Mouse (Mus musculus): Measurements from ENCODE around the gene Slc30a10. TPM values are rescaled to one million over a fixed set of nuclear protein-coding genes. Genes with fewer than 3 reads are reported as not detected.

Slc30a10 gene
- polyA plus RNA-seq, 1 experiment: 12.0 TPM

GRCm38 (mm10) chr1:185454955-185455701, 480 bp downstream of the Slc30a10 start:
- H3K4me1 ChIP-seq (ENCODE audit: control insufficient read depth, insufficient read depth, low read length): peaks cover 3% of the 10 kb centered on the region; the same call in 1 of the 2 replicates
- TF ChIP-seq CTCF (IDR thresholded peaks at IDR 0.05; ENCODE audit: extremely low read depth, insufficient read depth, low read length): no peak
- TF ChIP-seq POLR2A (IDR thresholded peaks at IDR 0.05; ENCODE audit: extremely low read depth, insufficient read depth, low read length): no peak
- H3K4me3 ChIP-seq (ENCODE audit: insufficient read depth, low read length): peak overlapping the region; percentile 63
- H3K27ac ChIP-seq (ENCODE audit: insufficient read depth, low read length): no peak overlapping the region

DNA sequence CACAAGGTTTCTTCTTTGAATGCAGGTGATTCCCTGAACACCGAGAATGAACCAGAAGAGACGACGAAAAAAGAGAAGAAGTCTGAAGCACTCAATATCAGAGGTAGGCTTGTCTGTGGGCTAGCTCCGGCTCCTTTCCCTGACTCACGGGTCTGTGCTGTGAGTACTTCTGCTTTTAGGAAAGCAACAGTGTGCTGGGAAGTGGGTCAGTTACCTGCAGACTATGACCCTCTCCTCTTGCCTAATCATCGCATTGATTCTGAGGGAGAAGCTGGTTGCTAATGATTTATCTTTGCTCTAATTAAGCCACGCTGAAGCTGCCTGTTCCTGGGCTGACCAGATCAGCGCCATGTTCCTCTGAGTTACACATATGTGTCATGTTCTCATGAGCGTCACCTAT, 1.7 kb downstream of the Slc30a10 start:
- Histone ChIP-seq H3K4me1 (ENCODE audit: control insufficient read depth, insufficient read depth, low read length) (peaks cover 3% of the 10 kb centered on the region; the same call in 1 of the 2 replicates), H3K4me3 (ENCODE audit: insufficient read depth, low read length) (peak overlapping the region; percentile 63; the same call in 1 of the 2 replicates), H3K27ac (ENCODE audit: insufficient read depth, low read length) (no peak overlapping the region)
- TF ChIP-seq CTCF (IDR thresholded peaks at IDR 0.05; ENCODE audit: extremely low read depth, insufficient read depth, low read length) (no peak), POLR2A (IDR thresholded peaks at IDR 0.05; ENCODE audit: extremely low read depth, insufficient read depth, low read length) (no peak)

- Histone ChIP-seq H3K27ac (ENCODE audit: insufficient read depth, low read length) (no peak overlapping the region), H3K4me1 (ENCODE audit: control insufficient read depth, insufficient read depth, low read length) (peaks cover 3% of the 10 kb centered on the region; the same call in 1 of the 2 replicates), H3K4me3 (ENCODE audit: insufficient read depth, low read length) (no peak overlapping the region)
- TF ChIP-seq CTCF (IDR thresholded peaks at IDR 0.05; ENCODE audit: extremely low read depth, insufficient read depth, low read length) (no peak), POLR2A (IDR thresholded peaks at IDR 0.05; ENCODE audit: extremely low read depth, insufficient read depth, low read length) (no peak)
These were observed 5.4 kb downstream of the Slc30a10 start for GRCm38 (mm10) chr1:185460096-185460495.

DNA sequence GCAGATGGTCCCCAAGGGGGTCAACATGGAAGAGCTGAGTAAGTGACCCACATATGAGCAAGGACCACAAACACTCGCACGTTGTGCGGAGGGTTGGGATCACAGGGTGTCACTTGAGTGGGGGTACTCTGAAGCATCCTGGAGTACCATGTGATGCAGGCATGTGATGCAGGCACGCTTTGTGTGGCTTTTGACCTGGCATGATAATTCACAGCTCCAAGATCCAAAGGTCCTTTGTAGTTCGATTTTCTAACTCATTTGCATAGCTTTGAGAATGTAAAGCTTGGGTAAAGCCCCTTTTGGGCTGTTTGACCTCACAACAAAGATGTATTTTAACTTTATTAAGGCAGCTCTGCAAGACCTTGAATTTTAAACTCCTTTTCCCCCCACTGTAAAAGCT, 8.2 kb downstream of the Slc30a10 start:
- H3K4me3 ChIP-seq (ENCODE audit: insufficient read depth, low read length): no peak overlapping the region
- no peak overlapping the region for H3K27ac ChIP-seq (ENCODE audit: insufficient read depth, low read length)
- H3K4me1 ChIP-seq (ENCODE audit: control insufficient read depth, insufficient read depth, low read length): peaks cover 3% of the 10 kb centered on the region; the same call in 1 of the 2 replicates
- TF ChIP-seq CTCF (IDR thresholded peaks at IDR 0.05; ENCODE audit: extremely low read depth, insufficient read depth, low read length) (no peak), POLR2A (IDR thresholded peaks at IDR 0.05; ENCODE audit: extremely low read depth, insufficient read depth, low read length) (no peak)

DNA sequence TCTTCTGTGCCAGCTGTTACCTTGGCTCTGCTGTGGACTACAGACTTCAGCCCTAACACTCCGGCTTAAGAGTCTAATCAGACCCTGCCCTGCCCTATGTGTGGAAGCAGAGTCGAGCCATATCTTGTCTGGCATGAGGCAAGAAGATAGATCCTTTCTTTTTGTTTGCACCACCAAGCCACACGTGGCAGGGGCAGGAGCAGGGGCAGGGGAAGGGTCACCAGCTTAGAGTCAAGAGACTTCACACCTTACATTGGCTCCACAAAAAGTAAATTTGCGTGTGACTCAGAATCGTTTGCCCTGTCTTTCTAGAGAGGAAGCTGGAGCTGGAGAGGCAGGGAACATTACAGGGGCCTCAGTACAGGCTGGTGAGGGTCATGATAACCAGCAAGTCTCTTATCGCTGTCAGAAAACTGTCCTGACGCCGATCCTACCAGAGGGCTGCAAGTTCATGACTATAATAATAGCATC, 14.9 kb downstream of the Slc30a10 start:
- Histone ChIP-seq H3K4me1 (ENCODE audit: control insufficient read depth, insufficient read depth, low read length) (no peaks in the 10 kb centered on the region), H3K4me3 (ENCODE audit: insufficient read depth, low read length) (no peak overlapping the region), H3K27ac (ENCODE audit: insufficient read depth, low read length) (no peak overlapping the region)
- TF ChIP-seq CTCF (IDR thresholded peaks at IDR 0.05; ENCODE audit: extremely low read depth, insufficient read depth, low read length) (no peak), POLR2A (IDR thresholded peaks at IDR 0.05; ENCODE audit: extremely low read depth, insufficient read depth, low read length) (no peak)

GRCm38 (mm10) chr1:185472025-185472720, 17.5 kb downstream of the Slc30a10 start:
- Histone ChIP-seq H3K27ac (ENCODE audit: insufficient read depth, low read length) (peak overlapping the region; percentile 70), H3K4me3 (ENCODE audit: insufficient read depth, low read length) (no peak overlapping the region)
- TF ChIP-seq POLR2A (IDR thresholded peaks at IDR 0.05; ENCODE audit: extremely low read depth, insufficient read depth, low read length): no peak
- no peak for TF ChIP-seq CTCF (IDR thresholded peaks at IDR 0.05; ENCODE audit: extremely low read depth, insufficient read depth, low read length)

GRCm38 (mm10) chr1:185472730-185473129, 18.1 kb downstream of the Slc30a10 start:
- no peak overlapping the region for H3K27ac ChIP-seq (ENCODE audit: insufficient read depth, low read length)
- no peak overlapping the region for H3K4me3 ChIP-seq (ENCODE audit: insufficient read depth, low read length)
- TF ChIP-seq CTCF (IDR thresholded peaks at IDR 0.05; ENCODE audit: extremely low read depth, insufficient read depth, low read length) (no peak), POLR2A (IDR thresholded peaks at IDR 0.05; ENCODE audit: extremely low read depth, insufficient read depth, low read length) (no peak)
- H3K4me1 ChIP-seq (ENCODE audit: control insufficient read depth, insufficient read depth, low read length): no peaks in the 10 kb centered on the region

More at GRCm38 (mm10) chr1:185472025-185472720, 17.5 kb downstream of the Slc30a10 start:
- H3K4me1 ChIP-seq (ENCODE audit: control insufficient read depth, insufficient read depth, low read length): no peaks in the 10 kb centered on the region

GRCm38 (mm10) chr1:185473437-185473836, 18.8 kb downstream of the Slc30a10 start:
- Histone ChIP-seq H3K4me3 (ENCODE audit: insufficient read depth, low read length) (no peak overlapping the region), H3K4me1 (ENCODE audit: control insufficient read depth, insufficient read depth, low read length) (no peaks in the 10 kb centered on the region), H3K27ac (ENCODE audit: insufficient read depth, low read length) (no peak overlapping the region)
- no peak for TF ChIP-seq POLR2A (IDR thresholded peaks at IDR 0.05; ENCODE audit: extremely low read depth, insufficient read depth, low read length)
- TF ChIP-seq CTCF (IDR thresholded peaks at IDR 0.05; ENCODE audit: extremely low read depth, insufficient read depth, low read length): no peak

- TF ChIP-seq CTCF (IDR thresholded peaks at IDR 0.05; ENCODE audit: extremely low read depth, insufficient read depth, low read length): no peak
- no peak for TF ChIP-seq POLR2A (IDR thresholded peaks at IDR 0.05; ENCODE audit: extremely low read depth, insufficient read depth, low read length)
- no peak overlapping the region for H3K27ac ChIP-seq (ENCODE audit: insufficient read depth, low read length)
- no peak overlapping the region for H3K4me3 ChIP-seq (ENCODE audit: insufficient read depth, low read length)
- peaks cover 2% of the 10 kb centered on the region; the same call in 1 of the 2 replicates for H3K4me1 ChIP-seq (ENCODE audit: control insufficient read depth, insufficient read depth, low read length)
These were observed 25.2 kb downstream of the Slc30a10 start for GRCm38 (mm10) chr1:185479861-185480260.

Data from cortical plate, adult 2 months (tissue).